ENCODE assay signal across 8 mouse cellular contexts in genomic region chr1:163308631-163309030, GRCm38 (mm10). TPM values are rescaled to one million over a fixed set of nuclear protein-coding genes. Genes with fewer than 3 reads are reported as not detected.
DNase-seq lines count a peak whose midpoint lies in the region; ATAC-seq and TF ChIP-seq lines count a peak whose summit lies in the region.

No protein-coding gene starts in this region.

- no peak for DNase-seq in lung, postnatal 36 days
- DNase-seq in liver, embryonic 13.5 days = no peak
- peak; percentile 26 for DNase-seq in stomach, postnatal 0 days (ENCODE audit: low spot score)
- DNase-seq in thymus, postnatal 25 days = no peak
- DNase-seq in testis, postnatal 10 days (ENCODE audit: low spot score) = no peak
- DNase-seq in ovary, postnatal 14 days (ENCODE audit: low spot score) = no peak

- H3K27ac ChIP-seq in lung, embryonic 16.5 days (ENCODE audit: low read length) = no peak overlapping the region
- H3K27ac ChIP-seq in forebrain, embryonic 16.5 days (ENCODE audit: low read length) = no peak overlapping the region
- H3K27ac ChIP-seq in liver, embryonic 13.5 days = no peak overlapping the region
- H3K27ac ChIP-seq in stomach, postnatal 0 days (replicated peaks) = no peak overlapping the region

- no peaks in the 10 kb centered on the region for H3K4me1 ChIP-seq in lung, embryonic 16.5 days (replicated peaks; ENCODE audit: control insufficient read depth, insufficient read depth, low read length)
- H3K4me1 ChIP-seq in forebrain, embryonic 16.5 days (replicated peaks; ENCODE audit: control insufficient read depth, insufficient read depth, low read length) = peaks cover 36% of the 10 kb centered on the region
- no peaks in the 10 kb centered on the region for H3K4me1 ChIP-seq in liver, embryonic 13.5 days (replicated peaks)
- no peaks in the 10 kb centered on the region for H3K4me1 ChIP-seq in stomach, postnatal 0 days (replicated peaks; ENCODE audit: control insufficient read depth, insufficient read depth)

- H3K9ac ChIP-seq in lung, embryonic 16.5 days (ENCODE audit: low read length) = no peak overlapping the region
- H3K9ac ChIP-seq in forebrain, embryonic 16.5 days (replicated peaks; ENCODE audit: low read depth, low read length) = peak overlapping the region; percentile 17; the same call in 1 of the 2 replicates
- no peak overlapping the region for H3K9ac ChIP-seq in liver, embryonic 13.5 days
- no peak overlapping the region for H3K9ac ChIP-seq in stomach, postnatal 0 days (ENCODE audit: low read length)

- H3K27me3 ChIP-seq in lung, embryonic 16.5 days (ENCODE audit: control insufficient read depth, insufficient read depth, low read depth, low read length) = peaks cover 51% of the 10 kb centered on the region
- H3K27me3 ChIP-seq in forebrain, embryonic 16.5 days (replicated peaks; ENCODE audit: control insufficient read depth, insufficient read depth, low read length) = peaks cover 28% of the 10 kb centered on the region
- H3K27me3 ChIP-seq in liver, embryonic 13.5 days = peaks cover 64% of the 10 kb centered on the region
- peaks cover 10% of the 10 kb centered on the region; the same call in 1 of the 2 replicates for H3K27me3 ChIP-seq in stomach, postnatal 0 days (ENCODE audit: control insufficient read depth, insufficient read depth, low read length)

- no peaks in the 10 kb centered on the region for H3K9me3 ChIP-seq in lung, embryonic 16.5 days (ENCODE audit: control insufficient read depth, low read length)
- H3K9me3 ChIP-seq in forebrain, embryonic 16.5 days (ENCODE audit: control insufficient read depth, low read length) = no peaks in the 10 kb centered on the region
- no peaks in the 10 kb centered on the region for H3K9me3 ChIP-seq in liver, embryonic 13.5 days (replicated peaks)
- no peaks in the 10 kb centered on the region for H3K9me3 ChIP-seq in stomach, postnatal 0 days (ENCODE audit: control insufficient read depth, low read length)

- H3K4me2 ChIP-seq in lung, embryonic 16.5 days (ENCODE audit: low read depth, low read length) = peak overlapping the region; percentile 40
- H3K4me2 ChIP-seq in forebrain, embryonic 16.5 days (ENCODE audit: low read length) = peak overlapping the region; percentile 55
- 0 out of 2 replicates have a peak overlapping the region, but pooled peaks have one; percentile 10 for H3K4me2 ChIP-seq in liver, embryonic 13.5 days
- H3K4me2 ChIP-seq in stomach, postnatal 0 days (replicated peaks; ENCODE audit: low read depth) = peak overlapping the region; percentile 17; the same call in 1 of the 2 replicates

- TF ChIP-seq CTCF in stomach, postnatal 0 days (IDR thresholded peaks at IDR 0.05; ENCODE audit: low read depth) = no peak

- H3K36me3 ChIP-seq in lung, embryonic 16.5 days (ENCODE audit: control insufficient read depth, insufficient read depth, low read length) = no peaks in the 10 kb centered on the region
- no peaks in the 10 kb centered on the region for H3K36me3 ChIP-seq in forebrain, embryonic 16.5 days (ENCODE audit: control insufficient read depth, insufficient read depth)
- H3K36me3 ChIP-seq in liver, embryonic 13.5 days = no peaks in the 10 kb centered on the region
- no peaks in the 10 kb centered on the region for H3K36me3 ChIP-seq in stomach, postnatal 0 days (ENCODE audit: control insufficient read depth, insufficient read depth, low read length)

- H3K4me3 ChIP-seq in lung, embryonic 16.5 days (ENCODE audit: low read length) = peak overlapping the region; percentile 18; the same call in 1 of the 2 replicates
- H3K4me3 ChIP-seq in forebrain, embryonic 16.5 days (replicated peaks; ENCODE audit: low read length) = peak overlapping the region; percentile 30
- no peak overlapping the region for H3K4me3 ChIP-seq in liver, embryonic 13.5 days (replicated peaks)
- peak overlapping the region; percentile 4; the same call in 1 of the 2 replicates for H3K4me3 ChIP-seq in stomach, postnatal 0 days (ENCODE audit: low read depth, low read length)

- no peak for ATAC-seq in lung, embryonic 16.5 days (ENCODE audit: low read depth)
- ATAC-seq in forebrain, embryonic 16.5 days = no peak
- ATAC-seq in liver, embryonic 13.5 days (ENCODE audit: low read depth) = no peak
- ATAC-seq in stomach, postnatal 0 days (ENCODE audit: low FRiP score, low TSS enrichment) = no peak

- no peak for TF ChIP-seq EP300 in stomach, postnatal 0 days (optimal IDR thresholded peaks at IDR 0.05)

- 24% methylated on average over 24 of the region's 24 CpGs for WGBS in lung, embryonic 16.5 days
- WGBS in forebrain, embryonic 16.5 days = 8% methylated on average over 24 of the region's 24 CpGs
- WGBS in liver, embryonic 13.5 days (ENCODE audit: insufficient replicate concordance) = 2% methylated on average over 24 of the region's 24 CpGs
- WGBS in stomach, postnatal 0 days = 30% methylated on average over 24 of the region's 24 CpGs

RNA-seq across cellular contexts. Expression of gene Prrx1, which starts 4.9 kb away (rescaled TPM):
- 10.0 and 10.9 TPM in 2 replicates for polyA plus RNA-seq in lung, embryonic 16.5 days (2015; fragmentation: Nextera tagmentation; extraction: Ambion mirVana)
- 3.4 and 6.3 TPM in 2 replicates for polyA plus RNA-seq in forebrain, embryonic 16.5 days (2015; fragmentation: Nextera tagmentation; extraction: Ambion mirVana)
- 0.25 and 0.48 TPM in 2 replicates for polyA plus RNA-seq in liver, embryonic 13.5 days (2015; fragmentation: Nextera tagmentation; extraction: Ambion mirVana)
- polyA plus RNA-seq in stomach, postnatal 0 days (2015; fragmentation: Nextera tagmentation; extraction: Ambion mirVana) = 2.7 and 2.8 TPM in 2 replicates
